ENCODE assay signal across 8 mouse cellular contexts in the genomic region with DNA sequence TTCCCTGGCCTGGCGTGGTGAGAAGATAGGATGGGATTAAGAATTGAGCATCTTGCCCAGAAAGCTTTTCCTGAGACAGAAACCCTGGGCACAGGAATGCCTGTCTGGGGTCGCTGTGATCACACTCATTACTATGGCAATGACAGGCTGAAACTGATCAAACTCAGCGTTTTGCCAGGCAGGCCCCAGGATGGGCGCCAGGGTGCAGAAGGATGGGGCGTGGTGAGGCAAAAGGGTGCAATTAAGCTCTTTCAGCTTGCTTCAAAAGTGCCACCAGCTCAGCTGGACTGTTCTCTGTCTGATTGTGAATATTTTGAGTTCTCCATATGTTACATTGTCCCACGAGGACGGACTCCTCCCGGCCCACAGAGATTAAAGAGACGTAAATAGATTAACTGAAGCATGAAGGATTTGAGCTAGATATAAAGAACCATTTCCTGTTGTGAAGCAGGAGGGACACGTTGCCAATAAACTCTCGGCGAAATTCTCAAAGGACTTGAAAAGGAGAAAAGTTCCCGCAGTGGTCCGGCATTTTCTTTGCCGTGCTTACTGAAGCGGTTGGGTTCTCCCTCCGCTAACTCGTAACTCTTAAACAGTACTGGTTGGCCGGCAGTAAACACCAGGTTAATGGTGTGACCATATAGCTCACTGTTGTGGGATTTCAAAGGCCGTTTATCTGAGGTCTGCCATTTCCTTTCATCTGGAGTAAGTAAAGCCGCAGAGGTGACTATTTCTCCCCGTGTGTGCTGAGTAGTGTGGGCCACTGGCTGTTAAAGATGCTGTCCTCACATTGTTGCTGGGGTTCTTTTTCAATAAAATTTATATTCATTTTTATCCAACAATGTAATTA. TPM values are rescaled to one million over a fixed set of nuclear protein-coding genes. Genes with fewer than 3 reads are reported as not detected.
DNase-seq lines count a peak whose midpoint lies in the region; ATAC-seq and TF ChIP-seq lines count a peak whose summit lies in the region.

No protein-coding gene starts in this region.

- no peaks in the 10 kb centered on the region for H3K36me3 ChIP-seq in embryonic facial prominence, embryonic 14.5 days (ENCODE audit: control insufficient read depth, insufficient read depth, low read length)
- no peaks in the 10 kb centered on the region for H3K36me3 ChIP-seq in intestine, postnatal 0 days (ENCODE audit: control insufficient read depth, insufficient read depth)
- no peaks in the 10 kb centered on the region for H3K36me3 ChIP-seq in neural tube, embryonic 14.5 days (ENCODE audit: control insufficient read depth, insufficient read depth, low read length)

- H3K4me3 ChIP-seq in embryonic facial prominence, embryonic 14.5 days (ENCODE audit: low read depth, low read length) = 0 out of 2 replicates have a peak overlapping the region, but pooled peaks have one; percentile 36
- H3K4me3 ChIP-seq in intestine, postnatal 0 days (ENCODE audit: low read depth, low read length) = no peak overlapping the region
- H3K4me3 ChIP-seq in neural tube, embryonic 14.5 days (ENCODE audit: low read depth, low read length) = peak overlapping the region; percentile 31; the same call in 1 of the 2 replicates

- H3K27ac ChIP-seq in embryonic facial prominence, embryonic 14.5 days (replicated peaks; ENCODE audit: low read depth, low read length) = no peak overlapping the region
- H3K27ac ChIP-seq in intestine, postnatal 0 days (ENCODE audit: low read depth, low read length) = no peak overlapping the region
- peak overlapping the region; percentile 93 for H3K27ac ChIP-seq in neural tube, embryonic 14.5 days (ENCODE audit: low read depth, low read length)

- peak; percentile 63 for DNase-seq in left cerebral cortex, postnatal 4 days
- DNase-seq in left cerebral cortex, adult 11 months (ENCODE audit: low spot score) = no peak
- peak; percentile 26 for DNase-seq in embryonic facial prominence, embryonic 14.5 days (ENCODE audit: low spot score)
- DNase-seq in adrenal gland, postnatal 25 days = no peak
- no peak for DNase-seq in adrenal gland, postnatal 14 days
- DNase-seq in Muller cell, postnatal 12 days (ENCODE audit: inconsistent ontology term) = no peak

- peaks cover 7% of the 10 kb centered on the region; the same call in 1 of the 2 replicates for H3K27me3 ChIP-seq in embryonic facial prominence, embryonic 14.5 days (replicated peaks; ENCODE audit: control insufficient read depth, insufficient read depth, low read length)
- H3K27me3 ChIP-seq in intestine, postnatal 0 days (replicated peaks; ENCODE audit: control insufficient read depth, insufficient read depth, low read length) = peaks cover 8% of the 10 kb centered on the region; the same call in 1 of the 2 replicates
- H3K27me3 ChIP-seq in neural tube, embryonic 14.5 days (ENCODE audit: control insufficient read depth, insufficient read depth, low read length) = no peaks in the 10 kb centered on the region

- no peak overlapping the region for H3K9ac ChIP-seq in embryonic facial prominence, embryonic 14.5 days (ENCODE audit: low read depth, low read length)
- no peak overlapping the region for H3K9ac ChIP-seq in intestine, postnatal 0 days (ENCODE audit: low read depth, low read length)
- H3K9ac ChIP-seq in neural tube, embryonic 14.5 days (replicated peaks; ENCODE audit: low read depth, low read length) = peak overlapping the region; percentile 37; the same call in 1 of the 2 replicates

- intact Hi-C loops in left cerebral cortex, postnatal 4 days (cut with DNase I) = loop anchor here (10.0 kb wide), 3 partner anchors 191 to 1231 kb away; partner anchors contain the start of gene Ephb1

- peak overlapping the region; percentile 68 for H3K4me2 ChIP-seq in embryonic facial prominence, embryonic 14.5 days (ENCODE audit: low read depth, low read length)
- H3K4me2 ChIP-seq in intestine, postnatal 0 days (replicated peaks; ENCODE audit: low read depth) = peak overlapping the region; percentile 59; the same call in 1 of the 2 replicates
- peak overlapping the region; percentile 73 for H3K4me2 ChIP-seq in neural tube, embryonic 14.5 days (ENCODE audit: low read depth, low read length)

- H3K4me1 ChIP-seq in embryonic facial prominence, embryonic 14.5 days (ENCODE audit: control insufficient read depth, insufficient read depth, low read length) = no peaks in the 10 kb centered on the region
- no peaks in the 10 kb centered on the region for H3K4me1 ChIP-seq in intestine, postnatal 0 days (replicated peaks; ENCODE audit: control insufficient read depth, insufficient read depth, low read length)
- peaks cover 23% of the 10 kb centered on the region for H3K4me1 ChIP-seq in neural tube, embryonic 14.5 days (ENCODE audit: control insufficient read depth, insufficient read depth, low read length)

- WGBS in embryonic facial prominence, embryonic 14.5 days = 37% methylated on average over 22 of the region's 22 CpGs
- 43% methylated on average over 22 of the region's 22 CpGs for WGBS in intestine, postnatal 0 days
- 6% methylated on average over 22 of the region's 22 CpGs for WGBS in neural tube, embryonic 14.5 days

- ATAC-seq in embryonic facial prominence, embryonic 14.5 days (ENCODE audit: low read depth) = peak; percentile 28; the same call in 1 of the 2 replicates
- ATAC-seq in intestine, postnatal 0 days = no peak
- peak; percentile 24; the same call in 1 of the 2 replicates for ATAC-seq in neural tube, embryonic 14.5 days (ENCODE audit: low read depth)

- H3K9me3 ChIP-seq in embryonic facial prominence, embryonic 14.5 days (ENCODE audit: control insufficient read depth, low read length) = no peaks in the 10 kb centered on the region
- H3K9me3 ChIP-seq in intestine, postnatal 0 days (ENCODE audit: control insufficient read depth) = no peaks in the 10 kb centered on the region
- H3K9me3 ChIP-seq in neural tube, embryonic 14.5 days (ENCODE audit: control insufficient read depth, low read length) = no peaks in the 10 kb centered on the region

- TF ChIP-seq CTCF in intestine, postnatal 0 days (IDR thresholded peaks at IDR 0.05; ENCODE audit: low read depth) = no peak

RNA-seq across cellular contexts. Expression of gene Ky, which starts 40.1 kb away (rescaled TPM):
- total RNA-seq in left cerebral cortex, postnatal 4 days (2021) = 1 to 10 TPM; 1.7 to 2.2 TPM
- 2.1 and 2.7 TPM in 2 replicates for polyA plus RNA-seq in embryonic facial prominence, embryonic 14.5 days (2014; fragmentation: Nextera tagmentation; extraction: Ambion mirVana)
- 0.10 and 0.25 TPM in 2 replicates for polyA plus RNA-seq in intestine, postnatal 0 days (2015; fragmentation: Nextera tagmentation; extraction: Ambion mirVana)
- polyA plus RNA-seq in neural tube, embryonic 14.5 days (2014; fragmentation: Nextera tagmentation; extraction: Ambion mirVana) = 0.81 and 1.6 TPM in 2 replicates
- 1.1 TPM in 1 of 2 replicates, not detected in the other for total RNA-seq in adrenal gland, postnatal 25 days (2021)
- total RNA-seq in adrenal gland, postnatal 14 days (2021) = 0.44 and 0.71 TPM in 2 replicates

Comparison
In these comparisons a context has a peak if more than half of its experiments do, and no peak if none do; other contexts are left out.
1. DNase-seq: peak in left cerebral cortex, postnatal 4 days (single experiment) and embryonic facial prominence, embryonic 14.5 days (single experiment); none in left cerebral cortex, adult 11 months (single experiment), adrenal gland, postnatal 25 days (single experiment), adrenal gland, postnatal 14 days (single experiment) and Muller cell, postnatal 12 days (single experiment).
2. Peak in every context shown above with its lines, with median percentiles within 50 percentile points of each other: H3K4me2 ChIP-seq.